Mouse (Mus musculus): ENCODE data around the gene Slc32a1.

Gene Slc32a1

GRCm38 (mm10) chr2:158611726-158612670, 1.4 kb downstream of the Slc32a1 start:
- peak; percentile 18 for DNase-seq (ENCODE audit: low read depth, low spot score)

DNA sequence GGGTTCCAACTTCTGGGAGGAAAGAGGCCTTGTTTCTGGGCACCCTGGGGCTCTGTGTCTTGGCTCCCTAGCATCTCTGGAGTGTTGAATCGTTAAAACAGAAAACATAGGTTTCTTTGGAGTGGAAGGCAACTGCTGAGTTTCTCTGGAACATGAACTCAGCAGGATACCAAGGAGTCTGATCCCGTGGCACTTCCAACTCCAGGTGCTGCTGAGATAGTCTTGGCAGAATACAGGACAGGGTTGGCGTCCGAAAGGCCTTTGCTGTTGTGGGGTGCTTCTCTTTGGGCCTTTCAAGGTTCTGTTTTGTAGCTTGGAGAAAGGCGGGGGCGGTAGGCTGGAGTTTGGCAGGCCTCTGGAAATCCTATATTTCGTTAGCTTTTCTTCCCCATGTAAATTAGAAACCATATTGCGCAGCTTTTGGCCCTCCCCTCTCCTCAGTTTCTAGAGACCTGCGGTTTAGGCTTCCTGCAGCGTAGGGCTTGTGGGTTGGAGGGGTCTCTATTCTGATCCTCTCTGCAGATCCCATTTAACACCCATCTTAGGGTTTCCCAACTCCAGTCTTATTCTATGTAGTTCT, 2.2 kb downstream of the Slc32a1 start:
- DNase-seq (ENCODE audit: low read depth, low spot score): peak; percentile 19

DNA sequence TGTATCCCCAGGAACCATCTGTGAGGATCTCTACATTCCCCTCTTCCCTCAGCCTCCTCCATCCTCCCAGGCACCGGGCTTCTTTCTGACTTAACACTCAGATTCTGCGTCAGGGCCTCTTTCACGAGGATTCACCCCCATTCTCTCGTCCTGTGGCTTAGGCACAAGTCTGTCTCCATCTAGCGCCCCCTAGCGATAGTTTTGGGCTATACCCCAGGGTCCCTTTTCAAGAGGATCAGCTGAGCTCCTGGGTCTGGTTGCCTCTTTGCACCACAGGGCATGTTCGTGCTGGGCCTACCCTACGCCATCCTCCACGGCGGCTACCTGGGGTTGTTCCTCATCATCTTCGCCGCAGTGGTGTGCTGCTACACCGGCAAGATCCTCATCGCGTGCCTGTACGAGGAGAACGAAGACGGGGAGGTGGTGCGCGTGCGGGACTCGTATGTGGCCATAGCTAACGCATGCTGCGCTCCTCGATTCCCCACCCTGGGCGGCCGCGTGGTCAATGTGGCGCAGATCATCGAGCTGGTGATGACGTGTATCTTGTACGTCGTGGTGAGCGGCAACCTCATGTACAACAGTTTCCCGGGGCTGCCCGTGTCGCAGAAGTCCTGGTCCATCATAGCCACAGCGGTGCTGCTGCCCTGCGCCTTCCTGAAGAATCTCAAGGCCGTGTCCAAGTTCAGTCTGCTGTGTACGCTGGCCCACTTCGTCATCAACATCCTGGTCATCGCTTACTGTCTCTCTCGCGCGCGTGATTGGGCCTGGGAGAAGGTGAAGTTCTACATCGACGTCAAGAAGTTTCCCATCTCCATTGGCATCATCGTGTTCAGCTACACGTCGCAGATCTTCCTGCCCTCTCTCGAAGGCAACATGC, 3.2 kb downstream of the Slc32a1 start:
- peak; percentile 78 for DNase-seq (ENCODE audit: low read depth, low spot score)

- peak; percentile 25 for DNase-seq (ENCODE audit: low read depth, low spot score)
Measured at GRCm38 (mm10) chr2:158614418-158614955, 3.9 kb downstream of the Slc32a1 start.

- DNase-seq (ENCODE audit: low read depth, low spot score): no peak
Measured at GRCm38 (mm10) chr2:158615161-158615680, 4.7 kb downstream of the Slc32a1 start.

GRCm38 (mm10) chr2:158615702-158616101, 5.1 kb downstream of the Slc32a1 start:
- no peak for DNase-seq (ENCODE audit: low read depth, low spot score)

GRCm38 (mm10) chr2:158616296-158616695, 5.7 kb downstream of the Slc32a1 start:
- no peak for DNase-seq (ENCODE audit: low read depth, low spot score)

DNA sequence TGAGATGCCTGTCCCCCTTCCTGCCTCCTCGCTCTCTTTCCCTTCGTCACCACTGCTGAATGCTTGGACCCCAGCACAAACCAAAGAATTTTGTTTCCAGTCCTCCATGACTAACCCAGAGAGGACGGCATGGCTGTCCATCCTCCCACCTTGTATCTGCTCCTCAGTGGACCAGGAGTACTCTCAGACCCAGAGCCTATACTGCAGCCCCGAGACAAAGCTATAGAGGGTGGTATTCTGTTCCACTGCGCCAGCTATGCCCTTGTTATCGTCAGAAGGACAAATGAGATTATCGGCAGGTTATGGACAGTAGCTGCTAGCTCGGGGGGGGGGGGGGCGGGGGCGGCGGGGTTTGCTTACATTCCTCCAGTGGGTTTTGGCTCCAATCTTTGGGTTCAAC, 6.2 kb downstream of the Slc32a1 start:
- DNase-seq (ENCODE audit: low read depth, low spot score): no peak

DNA sequence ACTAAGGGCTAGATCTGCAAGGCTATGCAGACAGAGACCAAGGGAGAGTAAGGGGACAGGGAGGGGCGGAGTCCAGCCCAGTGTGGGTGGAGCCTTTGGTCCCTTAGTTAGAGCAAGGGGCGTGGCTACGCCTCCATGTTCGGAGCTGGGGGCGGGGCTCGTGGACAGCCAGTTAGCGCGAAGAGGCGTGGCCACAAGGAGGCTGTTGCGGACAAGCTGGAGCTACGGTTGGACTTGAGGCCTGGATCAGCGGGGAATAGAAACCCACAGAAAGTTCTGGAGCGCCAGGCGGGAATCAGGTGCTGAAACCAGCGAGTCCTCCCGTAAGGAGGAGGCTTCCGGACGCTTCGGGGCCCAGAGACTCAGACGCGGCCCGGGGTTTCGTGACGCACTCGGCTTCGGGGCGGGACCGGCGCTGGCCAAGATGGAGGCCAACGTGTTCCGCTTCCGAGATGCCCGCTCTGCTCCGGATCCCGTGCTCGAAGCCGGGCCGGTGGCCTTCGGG, 14.2 kb downstream of the Slc32a1 start, which contains the start of gene Actr5:
Gene Actr5 (plus strand): TSS at position 171 of the 505 bp plus-strand sequence.
- peak; percentile 96 for DNase-seq (ENCODE audit: low read depth, low spot score)

DNA sequence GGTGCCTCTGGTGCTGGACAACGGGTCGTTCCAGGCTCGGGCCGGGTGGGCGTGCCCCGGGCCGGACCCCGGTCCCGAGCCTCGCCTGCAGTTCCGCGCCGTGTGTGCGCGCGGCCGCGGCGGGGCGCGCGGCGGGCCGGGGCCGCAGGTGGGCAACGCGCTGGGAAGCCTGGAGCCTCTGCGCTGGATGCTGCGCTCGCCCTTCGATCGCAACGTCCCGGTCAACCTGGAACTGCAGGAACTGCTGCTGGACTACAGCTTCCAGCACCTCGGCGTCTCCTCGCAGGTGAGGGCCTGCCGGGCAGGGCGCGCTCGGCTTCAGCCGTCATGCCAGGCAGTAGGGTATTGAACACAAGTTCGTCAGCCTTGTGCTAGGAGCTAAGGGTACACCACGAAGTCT, 14.7 kb downstream of the Slc32a1 start:
- no peak for DNase-seq (ENCODE audit: low read depth, low spot score)

- DNase-seq (ENCODE audit: low read depth, low spot score): no peak
Measured at GRCm38 (mm10) chr2:158625697-158626096, 15.1 kb downstream of the Slc32a1 start.

DNA sequence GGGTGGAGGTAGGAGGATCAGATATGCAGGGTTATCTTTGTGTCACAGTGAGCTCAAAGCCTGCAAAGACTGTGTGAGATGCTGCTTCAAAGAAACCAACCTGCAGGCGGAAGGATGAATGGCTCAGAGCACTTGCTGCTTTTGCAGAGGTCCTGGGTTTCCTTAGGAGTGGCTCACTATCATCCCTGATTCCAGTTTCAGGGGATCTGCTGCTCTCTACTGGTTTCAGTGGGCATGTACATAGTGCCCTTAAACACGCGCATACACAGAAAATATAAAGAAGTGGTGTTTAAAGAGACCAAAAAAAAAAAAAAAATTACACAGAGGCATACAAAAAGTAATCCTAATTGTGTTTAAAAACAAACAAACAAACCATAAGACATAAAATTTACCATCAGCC, 18.3 kb downstream of the Slc32a1 start:
- DNase-seq (ENCODE audit: low read depth, low spot score): no peak

- DNase-seq (ENCODE audit: low read depth, low spot score): no peak
Measured at GRCm38 (mm10) chr2:158629414-158629813, 18.8 kb downstream of the Slc32a1 start.

GRCm38 (mm10) chr2:158631873-158632272, 21.3 kb downstream of the Slc32a1 start:
- DNase-seq (ENCODE audit: low read depth, low spot score): no peak

- DNase-seq (ENCODE audit: low read depth, low spot score): peak; percentile 54
Measured at GRCm38 (mm10) chr2:158641869-158642268, 31.3 kb downstream of the Slc32a1 start.

DNA sequence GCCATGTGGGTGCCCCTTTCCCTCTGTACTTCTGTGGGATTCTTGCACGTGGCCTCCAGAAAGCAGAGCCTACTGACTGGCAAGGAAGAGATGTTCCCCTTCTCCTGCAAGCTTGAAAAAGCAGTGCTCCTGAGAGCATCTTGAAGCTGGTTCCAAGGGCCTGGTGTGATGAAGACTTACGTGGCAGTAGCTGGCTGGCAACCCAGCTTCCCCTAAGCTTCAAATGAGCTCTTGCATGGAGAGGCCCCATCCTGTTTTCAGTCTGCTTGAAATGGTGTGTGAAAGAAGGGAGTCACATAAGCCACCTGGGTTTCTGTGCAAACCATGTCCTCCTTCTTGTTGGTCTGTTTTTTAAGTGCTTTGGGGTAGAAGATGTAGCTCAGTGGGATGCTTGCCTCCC, 32.0 kb downstream of the Slc32a1 start:
- DNase-seq (ENCODE audit: low read depth, low spot score): no peak

GRCm38 (mm10) chr2:158643791-158644190, 33.2 kb downstream of the Slc32a1 start:
- DNase-seq (ENCODE audit: low read depth, low spot score): no peak

DNA sequence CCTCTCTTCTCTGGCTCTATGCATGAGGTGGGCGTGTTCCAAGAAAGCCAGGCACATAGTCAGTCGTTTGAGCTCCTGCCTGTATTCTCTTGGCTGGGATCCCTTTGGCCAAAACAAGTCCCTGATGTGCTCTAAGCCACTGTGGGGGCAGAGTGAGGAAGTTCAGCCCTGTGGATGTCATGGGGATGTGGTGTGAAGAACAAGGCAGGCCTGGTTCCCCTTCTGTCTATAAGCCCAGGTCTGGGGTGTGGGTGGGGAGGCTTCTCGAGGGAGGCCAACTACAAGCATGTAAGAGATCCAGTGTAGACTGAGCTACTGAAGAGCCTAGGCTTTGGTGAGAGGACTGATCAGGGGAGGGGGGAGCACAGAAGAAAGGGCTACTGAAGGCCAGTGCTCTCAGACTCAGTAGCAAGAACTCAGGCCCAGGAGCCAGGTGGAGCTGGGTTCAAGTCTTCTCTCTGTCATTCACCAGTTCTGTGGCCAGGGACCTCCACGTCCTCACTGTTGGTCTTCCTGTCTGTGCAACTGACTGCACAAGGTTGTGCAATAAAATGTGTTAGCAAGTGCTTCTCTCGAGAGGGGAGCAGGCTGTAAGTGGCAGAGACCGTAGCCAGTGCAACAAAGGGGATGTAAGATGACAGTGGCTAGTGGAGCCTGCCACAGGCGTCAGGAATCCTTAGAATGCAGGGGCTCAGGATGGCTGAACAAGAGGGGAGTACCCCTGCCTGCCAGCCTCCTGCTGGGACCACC, 40.8 kb downstream of the Slc32a1 start:
- no peak for DNase-seq (ENCODE audit: low read depth, low spot score)

GRCm38 (mm10) chr2:158652985-158653384, 42.4 kb downstream of the Slc32a1 start:
- peak; percentile 80 for DNase-seq (ENCODE audit: low read depth, low spot score)

- DNase-seq (ENCODE audit: low read depth, low spot score): no peak
Measured at GRCm38 (mm10) chr2:158654717-158655116, 44.1 kb downstream of the Slc32a1 start.
